Comparison of ENCODE assay signal across 8 mouse cellular contexts in the genomic region with DNA sequence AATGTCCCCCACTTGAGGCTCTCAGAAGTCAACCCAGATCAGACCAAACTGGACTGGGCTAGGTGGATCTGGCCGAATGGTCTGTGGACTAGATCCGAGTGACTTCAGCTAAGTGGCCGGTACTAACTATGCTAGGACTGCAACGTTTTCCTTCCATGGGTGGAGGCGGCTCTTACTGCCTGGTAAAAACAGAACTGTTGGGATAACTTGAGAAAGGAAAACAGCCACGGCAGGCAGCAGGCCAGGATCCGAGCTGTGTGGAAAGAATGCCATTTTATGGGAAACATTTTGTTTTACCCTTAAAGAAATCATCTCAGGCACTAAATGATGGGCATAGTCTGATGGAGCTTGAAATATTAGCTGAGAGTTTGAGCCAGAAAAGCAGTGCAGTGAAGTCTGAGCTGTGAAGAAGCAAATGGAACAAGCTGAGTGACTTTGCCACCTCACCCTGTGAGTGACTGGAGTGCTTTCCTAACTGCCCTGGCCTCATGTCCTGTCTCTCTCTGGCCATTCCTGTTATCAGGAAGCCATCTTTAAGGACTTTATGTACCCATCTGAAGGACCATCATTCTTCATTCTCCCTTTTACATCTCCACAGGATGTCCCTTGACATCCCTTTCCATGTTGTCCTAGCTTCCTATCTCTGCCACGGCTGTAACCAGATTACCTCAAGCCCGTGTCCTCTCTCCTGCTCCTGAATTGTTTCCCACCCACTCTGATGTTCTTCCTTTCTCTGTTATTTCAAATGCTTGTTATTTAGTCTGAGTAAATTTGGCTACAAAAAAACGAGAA.
DNase-seq lines count a peak whose midpoint lies in the region; ATAC-seq and TF ChIP-seq lines count a peak whose summit lies in the region.

No protein-coding gene starts in this region.

- H3K27me3 ChIP-seq in cerebellum, adult 2 months (ENCODE audit: control insufficient read depth, insufficient read depth, low read length) = no peaks in the 10 kb centered on the region
- no peaks in the 10 kb centered on the region for H3K27me3 ChIP-seq in thymus, adult 2 months (ENCODE audit: control insufficient read depth, insufficient read depth, low read length)
- no peaks in the 10 kb centered on the region for H3K27me3 ChIP-seq in limb, embryonic 10.5 days (ENCODE audit: low read depth, poor library complexity, severe bottlenecking)
- H3K27me3 ChIP-seq in forebrain, embryonic 13.5 days = no peaks in the 10 kb centered on the region
- H3K27me3 ChIP-seq in forebrain, embryonic 11.5 days (ENCODE audit: control insufficient read depth, insufficient read depth, low read length) = no peaks in the 10 kb centered on the region; the same call in 1 of the 2 replicates

- H3K4me2 ChIP-seq in forebrain, embryonic 13.5 days = no peak overlapping the region
- H3K4me2 ChIP-seq in forebrain, embryonic 11.5 days (ENCODE audit: low read depth, low read length, severe bottlenecking) = no peak overlapping the region

- no peaks in the 10 kb centered on the region for H3K36me3 ChIP-seq in thymus, adult 2 months (ENCODE audit: control insufficient read depth, insufficient read depth, low read length)
- peaks cover 27% of the 10 kb centered on the region for H3K36me3 ChIP-seq in limb, embryonic 10.5 days
- H3K36me3 ChIP-seq in forebrain, embryonic 13.5 days (ENCODE audit: poor library complexity, severe bottlenecking) = no peaks in the 10 kb centered on the region
- no peaks in the 10 kb centered on the region for H3K36me3 ChIP-seq in forebrain, embryonic 11.5 days (ENCODE audit: control insufficient read depth, insufficient read depth, low read length)

- 40% methylated on average over 10 of the region's 10 CpGs for WGBS in cerebellum, adult 2 months
- WGBS in thymus, adult 2 months = 80% methylated on average over 10 of the region's 10 CpGs
- WGBS in limb, embryonic 10.5 days = 79% methylated on average over 10 of the region's 10 CpGs
- 84% methylated on average over 10 of the region's 10 CpGs for WGBS in forebrain, embryonic 13.5 days
- 82% methylated on average over 10 of the region's 10 CpGs for WGBS in forebrain, embryonic 11.5 days

- H3K4me1 ChIP-seq in cerebellum, adult 2 months (ENCODE audit: control insufficient read depth, insufficient read depth, low read length) = peaks cover 24% of the 10 kb centered on the region
- peaks cover 31% of the 10 kb centered on the region for H3K4me1 ChIP-seq in thymus, adult 2 months (replicated peaks; ENCODE audit: control insufficient read depth, insufficient read depth, low read length)
- peaks cover 90% of the 10 kb centered on the region for H3K4me1 ChIP-seq in limb, embryonic 10.5 days
- peaks cover 57% of the 10 kb centered on the region for H3K4me1 ChIP-seq in forebrain, embryonic 13.5 days
- H3K4me1 ChIP-seq in forebrain, embryonic 11.5 days (replicated peaks; ENCODE audit: control insufficient read depth, insufficient read depth, low read length) = peaks cover 2% of the 10 kb centered on the region; the same call in 1 of the 2 replicates

- TF ChIP-seq CTCF in cerebellum, adult 2 months (IDR thresholded peaks at IDR 0.05; ENCODE audit: borderline replicate concordance, insufficient read depth, low read depth, low read length) = no peak
- no peak for TF ChIP-seq CTCF in thymus, adult 2 months (IDR thresholded peaks at IDR 0.05; ENCODE audit: borderline replicate concordance, control insufficient read depth, extremely low read depth, insufficient read depth, low read length, poor library complexity)

- peak overlapping the region; percentile 84 for H3K4me3 ChIP-seq in cerebellum, adult 2 months (replicated peaks; ENCODE audit: insufficient read depth, low read depth, low read length)
- no peak overlapping the region for H3K4me3 ChIP-seq in thymus, adult 2 months (ENCODE audit: control insufficient read depth, insufficient read depth, low read length)
- peak overlapping the region; percentile 63 for H3K4me3 ChIP-seq in limb, embryonic 10.5 days
- no peak overlapping the region for H3K4me3 ChIP-seq in forebrain, embryonic 13.5 days
- no peak overlapping the region for H3K4me3 ChIP-seq in forebrain, embryonic 11.5 days (ENCODE audit: low read depth, low read length)

- H3K9ac ChIP-seq in forebrain, embryonic 13.5 days = no peak overlapping the region
- no peak overlapping the region for H3K9ac ChIP-seq in forebrain, embryonic 11.5 days (ENCODE audit: low read length)

- no peak for ATAC-seq in forebrain, embryonic 13.5 days
- no peak for ATAC-seq in forebrain, embryonic 11.5 days (replicated peaks; ENCODE audit: low FRiP score)

- no peaks in the 10 kb centered on the region for H3K9me3 ChIP-seq in limb, embryonic 10.5 days (replicated peaks)
- no peaks in the 10 kb centered on the region for H3K9me3 ChIP-seq in forebrain, embryonic 13.5 days (replicated peaks)
- no peaks in the 10 kb centered on the region for H3K9me3 ChIP-seq in forebrain, embryonic 11.5 days (ENCODE audit: control insufficient read depth, low read length)

- DNase-seq in cerebellum, adult 2 months = peak in 1 of 2 experiments; percentile 40
- DNase-seq in cerebellum, adult 18-20 months = no peak
- DNase-seq in thymus, adult 2 months = no peak
- no peak for DNase-seq in thymus, postnatal 36 days
- DNase-seq in limb, embryonic 10.5 days (ENCODE audit: low spot score) = no peak
- no peak for DNase-seq in gastrocnemius, adult 8-10 months (ENCODE audit: low spot score in 2 of 2)
- no peak for DNase-seq in forebrain, embryonic 11.5 days (ENCODE audit: low spot score)

- peak overlapping the region; percentile 38 for H3K27ac ChIP-seq in cerebellum, adult 2 months (ENCODE audit: insufficient read depth, low read length)
- peak overlapping the region; percentile 8; the same call in 1 of the 2 replicates for H3K27ac ChIP-seq in thymus, adult 2 months (ENCODE audit: control insufficient read depth, insufficient read depth, low read length)
- H3K27ac ChIP-seq in limb, embryonic 10.5 days = peak overlapping the region; percentile 79
- H3K27ac ChIP-seq in forebrain, embryonic 13.5 days = no peak overlapping the region
- H3K27ac ChIP-seq in forebrain, embryonic 11.5 days (ENCODE audit: low read depth, low read length) = no peak overlapping the region

- TF ChIP-seq POLR2A in cerebellum, adult 2 months (IDR thresholded peaks at IDR 0.05; ENCODE audit: borderline replicate concordance, insufficient read depth, low read length) = no peak
- TF ChIP-seq POLR2A in thymus, adult 2 months (IDR thresholded peaks at IDR 0.05; ENCODE audit: control insufficient read depth, extremely low read depth, insufficient read depth, low read length, poor library complexity) = no peak

Comparison
In these comparisons a context has a peak if more than half of its experiments do, and no peak if none do; other contexts are left out.
1. H3K27ac ChIP-seq: peak in cerebellum, adult 2 months (single experiment), thymus, adult 2 months (single experiment) and limb, embryonic 10.5 days (single experiment); none in forebrain, embryonic 13.5 days (single experiment) and forebrain, embryonic 11.5 days (single experiment).
2. H3K4me3 ChIP-seq: peak in cerebellum, adult 2 months (single experiment) and limb, embryonic 10.5 days (single experiment); none in thymus, adult 2 months (single experiment), forebrain, embryonic 13.5 days (single experiment) and forebrain, embryonic 11.5 days (single experiment).